Mouse (Mus musculus): ENCODE measurements around the gene Htr1b. TPM values are rescaled to one million over a fixed set of nuclear protein-coding genes. Genes with fewer than 3 reads are reported as not detected.
A peak's percentile ranks its signal among the peaks of the same experiment; 100 is the strongest.

Htr1b gene
- 1.1 and 1.2 TPM in 2 replicates for polyA plus RNA-seq (2014; fragmentation: Nextera tagmentation; extraction: Ambion mirVana)

DNA sequence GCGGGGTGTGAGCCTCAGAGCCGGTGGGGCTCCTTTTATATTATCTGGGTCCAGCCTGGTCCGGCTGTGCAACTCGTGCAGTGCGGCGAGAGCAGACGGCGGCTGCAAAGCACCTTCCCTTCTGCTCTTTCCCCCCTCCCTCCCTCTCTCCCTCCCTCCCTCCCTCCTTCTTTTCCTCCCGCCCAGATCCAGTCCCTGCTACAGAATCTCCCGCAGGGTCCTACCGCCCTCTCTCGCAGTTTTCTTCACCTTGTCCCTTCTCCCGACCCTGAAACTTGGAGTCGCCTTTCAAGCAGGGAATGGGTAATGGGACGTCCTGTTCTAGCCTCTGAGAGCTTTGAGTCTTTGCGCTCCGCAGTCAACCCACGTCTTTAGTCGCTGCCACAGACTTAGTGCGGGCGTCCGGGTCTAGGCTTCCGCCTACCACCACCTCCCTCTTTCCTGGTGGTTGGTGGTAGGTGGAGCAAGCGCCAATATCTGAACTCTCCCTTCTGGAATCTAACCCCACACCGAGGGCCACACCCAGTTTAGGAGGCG is at the start of gene Htr1b:
Htr1b (minus strand) TSS at position 392 of the 537 bp plus-strand sequence.
- Histone ChIP-seq H3K9me3 (ENCODE audit: control insufficient read depth, low read length) (no peaks in the 10 kb centered on the region), H3K27ac (ENCODE audit: low read depth, low read length) (peak within 1 kb of the TSS; percentile 42; the same call in 1 of the 2 replicates), H3K9ac (ENCODE audit: low read depth, low read length) (peak within 1 kb of the TSS; percentile 66), H3K4me1 (replicated peaks; ENCODE audit: control insufficient read depth, insufficient read depth, low read length) (no peaks in the 10 kb centered on the region), H3K4me3 (ENCODE audit: low read depth, low read length) (peak within 1 kb of the TSS; percentile 78), H3K4me2 (replicated peaks; ENCODE audit: low read depth, low read length) (peak within 1 kb of the TSS; percentile 99), H3K27me3 (ENCODE audit: control insufficient read depth, insufficient read depth, low read length) (peaks cover 17% of the 10 kb centered on the region), H3K36me3 (ENCODE audit: control insufficient read depth, insufficient read depth, low read length) (no peaks in the 10 kb centered on the region)
- under 1% methylated on average over 25 of the region's 26 CpGs for WGBS
- DNase-seq (ENCODE audit: low spot score), result peak; percentile 74
- peak; percentile 81 for ATAC-seq (ENCODE audit: low FRiP score)

- ATAC-seq (ENCODE audit: low FRiP score), result no peak
- WGBS, result 91% methylated on average over 1 of the region's 1 CpGs
- Histone ChIP-seq H3K27ac (ENCODE audit: low read depth, low read length) (no peak overlapping the region), H3K4me3 (ENCODE audit: low read depth, low read length) (no peak overlapping the region), H3K36me3 (ENCODE audit: control insufficient read depth, insufficient read depth, low read length) (no peaks in the 10 kb centered on the region), H3K4me1 (replicated peaks; ENCODE audit: control insufficient read depth, insufficient read depth, low read length) (no peaks in the 10 kb centered on the region), H3K27me3 (ENCODE audit: control insufficient read depth, insufficient read depth, low read length) (no peaks in the 10 kb centered on the region), H3K9ac (ENCODE audit: low read depth, low read length) (no peak overlapping the region), H3K9me3 (ENCODE audit: control insufficient read depth, low read length) (no peaks in the 10 kb centered on the region), H3K4me2 (replicated peaks; ENCODE audit: low read depth, low read length) (no peak overlapping the region)
- DNase-seq (ENCODE audit: low spot score), result no peak
Measured at GRCm38 (mm10) chr9:81676716-81677115, 43.1 kb upstream of the Htr1b start.

GRCm38 (mm10) chr9:81637486-81637885 is 3.9 kb upstream of the Htr1b start:
- H3K27me3 ChIP-seq (ENCODE audit: control insufficient read depth, insufficient read depth, low read length), result peaks cover 9% of the 10 kb centered on the region
- no peak overlapping the region for H3K4me3 ChIP-seq (ENCODE audit: low read depth, low read length)
- 93% methylated on average over 1 of the region's 1 CpGs for WGBS
- H3K27ac ChIP-seq (ENCODE audit: low read depth, low read length), result no peak overlapping the region
- no peak overlapping the region for H3K9ac ChIP-seq (ENCODE audit: low read depth, low read length)
- H3K9me3 ChIP-seq (ENCODE audit: control insufficient read depth, low read length), result no peaks in the 10 kb centered on the region
- no peaks in the 10 kb centered on the region for H3K36me3 ChIP-seq (ENCODE audit: control insufficient read depth, insufficient read depth, low read length)
- H3K4me1 ChIP-seq (replicated peaks; ENCODE audit: control insufficient read depth, insufficient read depth, low read length), result no peaks in the 10 kb centered on the region
- no peak for DNase-seq (ENCODE audit: low spot score)
- ATAC-seq (ENCODE audit: low FRiP score), result no peak
- H3K4me2 ChIP-seq (replicated peaks; ENCODE audit: low read depth, low read length), result no peak overlapping the region

DNA sequence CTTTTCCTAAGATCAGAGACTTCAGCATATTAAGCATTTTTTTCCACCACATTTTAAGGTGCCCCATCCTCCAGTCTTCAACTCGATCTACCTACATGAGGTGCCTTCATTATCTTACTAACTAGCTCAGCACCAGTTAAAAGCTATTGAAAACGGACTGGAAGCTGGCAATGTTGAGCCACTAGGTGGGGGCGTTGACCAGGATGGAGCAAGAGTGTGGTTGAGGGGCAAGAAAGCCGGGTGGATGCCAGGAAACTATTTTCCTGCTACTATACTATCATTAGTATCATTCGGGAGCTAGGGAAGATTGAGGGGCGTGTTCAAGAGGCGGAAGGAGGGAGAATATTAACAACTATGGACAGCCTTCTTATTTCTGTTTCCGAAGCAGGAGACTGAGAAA is 1.5 kb upstream of the Htr1b start:
- H3K9ac ChIP-seq (ENCODE audit: low read depth, low read length), result no peak overlapping the region
- no peaks in the 10 kb centered on the region for H3K4me1 ChIP-seq (replicated peaks; ENCODE audit: control insufficient read depth, insufficient read depth, low read length)
- ATAC-seq (ENCODE audit: low FRiP score), result no peak
- no peak overlapping the region for H3K4me2 ChIP-seq (replicated peaks; ENCODE audit: low read depth, low read length)
- no peak overlapping the region for H3K4me3 ChIP-seq (ENCODE audit: low read depth, low read length)
- DNase-seq (ENCODE audit: low spot score), result peak; percentile 45
- no peaks in the 10 kb centered on the region for H3K9me3 ChIP-seq (ENCODE audit: control insufficient read depth, low read length)
- H3K27ac ChIP-seq (ENCODE audit: low read depth, low read length), result no peak overlapping the region
- WGBS, result 8% methylated on average over 8 of the region's 8 CpGs
- peaks cover 17% of the 10 kb centered on the region for H3K27me3 ChIP-seq (ENCODE audit: control insufficient read depth, insufficient read depth, low read length)
- H3K36me3 ChIP-seq (ENCODE audit: control insufficient read depth, insufficient read depth, low read length), result no peaks in the 10 kb centered on the region

- H3K4me1 ChIP-seq (replicated peaks; ENCODE audit: control insufficient read depth, insufficient read depth, low read length), result no peaks in the 10 kb centered on the region
- H3K27me3 ChIP-seq (ENCODE audit: control insufficient read depth, insufficient read depth, low read length), result peaks cover 17% of the 10 kb centered on the region
- no peak for ATAC-seq (ENCODE audit: low FRiP score)
- no peak overlapping the region for H3K27ac ChIP-seq (ENCODE audit: low read depth, low read length)
- H3K36me3 ChIP-seq (ENCODE audit: control insufficient read depth, insufficient read depth, low read length), result no peaks in the 10 kb centered on the region
- DNase-seq (ENCODE audit: low spot score), result peak; percentile 38
- H3K4me2 ChIP-seq (replicated peaks; ENCODE audit: low read depth, low read length), result peak overlapping the region; percentile 99
- peak overlapping the region; percentile 78 for H3K4me3 ChIP-seq (ENCODE audit: low read depth, low read length)
- 1% methylated on average over 10 of the region's 10 CpGs for WGBS
- H3K9ac ChIP-seq (ENCODE audit: low read depth, low read length), result no peak overlapping the region
- H3K9me3 ChIP-seq (ENCODE audit: control insufficient read depth, low read length), result no peaks in the 10 kb centered on the region
Measured at GRCm38 (mm10) chr9:81634163-81634562, 535 bp upstream of the Htr1b start.

DNA sequence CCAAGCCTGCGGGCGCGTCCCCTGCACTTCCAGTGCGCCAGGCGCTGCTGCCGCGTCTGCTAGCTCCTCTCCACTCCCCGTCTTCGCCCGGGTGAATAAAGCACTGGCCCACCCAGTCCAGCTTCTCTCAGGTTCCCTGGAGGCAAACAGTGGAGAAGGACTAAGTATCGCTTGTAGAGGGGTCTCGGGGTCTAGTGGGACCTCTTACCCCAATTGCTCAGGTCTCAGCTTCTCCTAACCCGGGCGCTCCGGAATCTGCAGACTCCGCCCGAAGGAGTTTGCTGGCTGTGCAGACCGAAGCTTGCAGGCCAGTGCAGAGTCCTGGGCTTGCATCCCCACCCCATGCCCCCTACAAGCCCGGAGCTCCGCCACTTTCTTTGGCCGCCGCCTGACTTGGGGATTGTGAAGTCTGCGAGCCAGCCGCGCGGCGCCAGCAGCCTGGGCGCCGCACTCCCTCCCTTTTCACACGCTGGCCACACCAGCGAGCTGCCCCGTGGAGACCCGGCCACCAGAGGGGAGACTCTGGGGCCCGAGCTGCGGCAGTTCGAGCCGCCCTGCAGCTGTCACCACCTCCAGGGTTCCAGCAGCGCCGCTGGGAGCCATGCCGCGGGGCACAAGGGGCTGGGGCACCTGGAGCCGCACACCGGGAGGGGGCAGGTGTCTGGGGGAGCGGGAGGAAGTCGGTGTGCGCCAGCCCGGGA is 742 bp downstream of the Htr1b start:
- Histone ChIP-seq H3K4me2 (replicated peaks; ENCODE audit: low read depth, low read length) (peak overlapping the region; percentile 99), H3K36me3 (ENCODE audit: control insufficient read depth, insufficient read depth, low read length) (no peaks in the 10 kb centered on the region), H3K9ac (ENCODE audit: low read depth, low read length) (peak overlapping the region; percentile 66), H3K9me3 (ENCODE audit: control insufficient read depth, low read length) (no peaks in the 10 kb centered on the region), H3K4me1 (replicated peaks; ENCODE audit: control insufficient read depth, insufficient read depth, low read length) (no peaks in the 10 kb centered on the region), H3K27me3 (ENCODE audit: control insufficient read depth, insufficient read depth, low read length) (peaks cover 17% of the 10 kb centered on the region), H3K4me3 (ENCODE audit: low read depth, low read length) (peak overlapping the region; percentile 78), H3K27ac (ENCODE audit: low read depth, low read length) (peak overlapping the region; percentile 42; the same call in 1 of the 2 replicates)
- WGBS, result 1% methylated on average over 37 of the region's 47 CpGs
- DNase-seq (ENCODE audit: low spot score) (peak; percentile 75), ATAC-seq (ENCODE audit: low FRiP score) (peak; percentile 80)

GRCm38 (mm10) chr9:81632191-81632735 is 1.4 kb downstream of the Htr1b start:
- H3K36me3 ChIP-seq (ENCODE audit: control insufficient read depth, insufficient read depth, low read length), result no peaks in the 10 kb centered on the region
- no peak overlapping the region for H3K27ac ChIP-seq (ENCODE audit: low read depth, low read length)
- ATAC-seq (ENCODE audit: low FRiP score) (peak; percentile 29), DNase-seq (ENCODE audit: low spot score) (no peak)
- peak overlapping the region; percentile 78 for H3K4me3 ChIP-seq (ENCODE audit: low read depth, low read length)
- WGBS, result 1% methylated on average over 21 of the region's 31 CpGs
- H3K4me2 ChIP-seq (replicated peaks; ENCODE audit: low read depth, low read length), result peak overlapping the region; percentile 99
- H3K9me3 ChIP-seq (ENCODE audit: control insufficient read depth, low read length), result no peaks in the 10 kb centered on the region
- no peaks in the 10 kb centered on the region for H3K4me1 ChIP-seq (replicated peaks; ENCODE audit: control insufficient read depth, insufficient read depth, low read length)
- H3K27me3 ChIP-seq (ENCODE audit: control insufficient read depth, insufficient read depth, low read length), result peaks cover 17% of the 10 kb centered on the region
- H3K9ac ChIP-seq (ENCODE audit: low read depth, low read length), result peak overlapping the region; percentile 66

DNA sequence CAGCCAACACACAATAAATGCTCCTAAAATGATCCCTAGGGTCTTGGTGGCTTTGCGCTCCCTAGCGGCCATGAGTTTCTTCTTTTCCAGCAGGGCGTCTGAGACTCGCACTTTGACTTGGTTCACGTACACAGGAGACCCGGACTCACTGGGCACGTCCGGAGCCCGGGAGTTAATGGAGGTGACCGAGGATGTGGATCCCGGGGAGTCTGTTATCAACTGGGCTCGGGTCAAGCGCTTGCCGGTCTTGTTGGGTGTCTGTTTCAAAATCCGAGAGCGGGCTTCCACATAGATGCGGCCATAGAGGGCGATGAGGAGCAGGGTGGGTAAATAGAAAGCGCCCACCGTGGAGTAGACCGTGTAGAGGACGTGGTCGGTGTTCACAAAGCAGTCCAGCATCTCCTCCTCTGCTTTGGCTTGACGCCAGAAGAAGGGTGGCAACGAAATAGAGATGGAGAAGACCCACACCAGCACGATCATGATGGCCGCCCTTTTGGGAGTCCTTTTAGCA is 2.0 kb downstream of the Htr1b start:
- WGBS, result 1% methylated on average over 27 of the region's 27 CpGs
- Histone ChIP-seq H3K27ac (ENCODE audit: low read depth, low read length) (no peak overlapping the region), H3K9me3 (ENCODE audit: control insufficient read depth, low read length) (no peaks in the 10 kb centered on the region), H3K9ac (ENCODE audit: low read depth, low read length) (no peak overlapping the region), H3K4me1 (replicated peaks; ENCODE audit: control insufficient read depth, insufficient read depth, low read length) (no peaks in the 10 kb centered on the region), H3K4me2 (replicated peaks; ENCODE audit: low read depth, low read length) (peak overlapping the region; percentile 99), H3K4me3 (ENCODE audit: low read depth, low read length) (peak overlapping the region; percentile 78), H3K36me3 (ENCODE audit: control insufficient read depth, insufficient read depth, low read length) (no peaks in the 10 kb centered on the region), H3K27me3 (ENCODE audit: control insufficient read depth, insufficient read depth, low read length) (peaks cover 17% of the 10 kb centered on the region)
- DNase-seq (ENCODE audit: low spot score) (peak; percentile 53), ATAC-seq (ENCODE audit: low FRiP score) (peak; percentile 12; the same call in 1 of the 2 replicates)
